Mouse (Mus musculus) left cerebral cortex, postnatal 36 days (tissue): Measurements from ENCODE around the gene Kiss1r. TPM values are rescaled to one million over a fixed set of nuclear protein-coding genes. Genes with fewer than 3 reads are reported as not detected.
A peak's percentile ranks its signal among the peaks of the same experiment; 100 is the strongest.

Source experiments
- DNase-seq, 2 experiments: peaks; one replicate each; pipeline ENCODE4 v3.0.0; 2021 to 2022; ENCODE audit warnings: low spot score in 2 of 2, mixed read lengths in 1 of 2
- intact Hi-C: fragments of 180-260 bp; cut with DNase I; formaldehyde crosslinking; loops from one replicate; pipeline ENCODE4 v1.15.1; 2025
- total RNA-seq, 2 experiments: library from RNA; stranded (reverse); gene quantifications; 2 replicates each; pipeline ENCODE4 v1.2.3; 2021

Kiss1r gene
- total RNA-seq, 2 experiments from 2014 or later: 6.7 to 8.2 TPM

DNA sequence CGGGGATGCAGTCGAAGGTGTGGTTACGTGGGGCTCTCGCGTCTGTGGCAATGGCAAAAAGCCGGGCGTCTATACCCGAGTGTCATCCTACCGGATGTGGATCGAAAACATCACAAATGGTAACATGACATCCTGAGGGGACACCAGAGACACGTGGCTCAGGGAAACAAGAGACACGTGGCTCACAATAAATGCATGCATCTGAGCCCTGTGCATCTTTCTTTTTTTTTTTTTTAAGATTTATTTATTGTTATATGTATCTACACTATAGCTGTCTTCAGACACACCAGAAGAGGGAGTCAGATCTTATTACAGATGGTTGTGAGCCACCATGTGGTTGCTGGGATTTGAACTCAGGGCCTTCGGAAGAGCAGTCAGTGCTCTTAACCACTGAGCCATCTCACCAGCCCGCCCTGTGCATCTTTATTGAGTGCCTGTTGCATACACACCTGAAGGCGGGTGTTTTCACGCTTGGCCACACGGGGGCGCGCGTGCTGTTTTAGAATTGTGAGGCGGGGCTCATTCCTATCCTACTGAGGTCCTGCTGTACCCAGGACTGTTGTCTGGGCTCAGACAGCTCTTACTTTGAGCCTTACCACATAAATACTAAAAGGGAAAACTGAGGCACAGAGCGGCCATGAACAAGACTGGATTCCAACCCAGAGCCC, 24.2 kb upstream of the Kiss1r start:
- DNase-seq: peak; percentile 64 to 73
- intact Hi-C loops: loop anchor here (2.0 kb wide), 1 partner anchor 32 kb away; no protein-coding TSS in a partner anchor

DNA sequence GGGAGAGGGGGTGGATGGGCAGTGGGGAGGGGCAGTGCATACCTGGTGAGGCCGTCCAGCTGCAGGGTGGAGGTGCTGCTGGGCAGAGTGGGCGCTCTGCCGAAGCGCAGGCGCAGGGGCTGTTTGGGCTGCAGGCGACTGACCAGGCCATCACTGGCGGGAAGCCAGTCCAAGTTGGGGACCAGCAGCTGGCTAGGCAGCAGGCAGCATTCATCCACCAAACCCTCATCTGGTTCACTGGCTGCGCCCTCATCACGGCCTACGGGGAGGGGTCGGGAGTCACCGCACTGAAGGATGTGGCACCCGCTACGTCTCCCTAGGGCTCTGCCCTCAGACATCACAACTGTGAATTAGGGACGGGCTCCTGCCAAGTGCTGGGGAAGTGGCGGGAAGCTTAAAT, 20.5 kb upstream of the Kiss1r start:
- intact Hi-C loops: no loop called here
- DNase-seq: no peak

DNA sequence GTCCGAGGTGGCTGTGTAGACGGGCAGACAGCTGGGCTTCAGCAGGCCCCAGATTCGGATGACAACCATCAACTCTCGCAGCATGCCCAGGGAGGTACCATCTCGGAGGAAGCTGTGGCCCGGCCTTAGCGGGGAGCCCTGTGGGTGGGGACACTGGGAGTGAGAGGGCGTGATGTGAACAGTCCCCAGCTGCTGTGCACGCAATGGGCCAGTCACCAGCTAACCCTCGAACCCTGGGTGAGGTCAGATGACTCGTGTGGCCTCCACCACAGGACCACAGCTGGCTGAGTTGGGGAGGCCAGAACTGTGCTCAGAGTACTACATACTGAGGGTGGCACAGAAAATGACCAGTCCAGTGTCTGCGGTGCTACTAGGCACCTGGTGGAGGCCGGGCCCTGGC, 20.0 kb upstream of the Kiss1r start:
- DNase-seq: no peak
- intact Hi-C loops: no loop called here

DNA sequence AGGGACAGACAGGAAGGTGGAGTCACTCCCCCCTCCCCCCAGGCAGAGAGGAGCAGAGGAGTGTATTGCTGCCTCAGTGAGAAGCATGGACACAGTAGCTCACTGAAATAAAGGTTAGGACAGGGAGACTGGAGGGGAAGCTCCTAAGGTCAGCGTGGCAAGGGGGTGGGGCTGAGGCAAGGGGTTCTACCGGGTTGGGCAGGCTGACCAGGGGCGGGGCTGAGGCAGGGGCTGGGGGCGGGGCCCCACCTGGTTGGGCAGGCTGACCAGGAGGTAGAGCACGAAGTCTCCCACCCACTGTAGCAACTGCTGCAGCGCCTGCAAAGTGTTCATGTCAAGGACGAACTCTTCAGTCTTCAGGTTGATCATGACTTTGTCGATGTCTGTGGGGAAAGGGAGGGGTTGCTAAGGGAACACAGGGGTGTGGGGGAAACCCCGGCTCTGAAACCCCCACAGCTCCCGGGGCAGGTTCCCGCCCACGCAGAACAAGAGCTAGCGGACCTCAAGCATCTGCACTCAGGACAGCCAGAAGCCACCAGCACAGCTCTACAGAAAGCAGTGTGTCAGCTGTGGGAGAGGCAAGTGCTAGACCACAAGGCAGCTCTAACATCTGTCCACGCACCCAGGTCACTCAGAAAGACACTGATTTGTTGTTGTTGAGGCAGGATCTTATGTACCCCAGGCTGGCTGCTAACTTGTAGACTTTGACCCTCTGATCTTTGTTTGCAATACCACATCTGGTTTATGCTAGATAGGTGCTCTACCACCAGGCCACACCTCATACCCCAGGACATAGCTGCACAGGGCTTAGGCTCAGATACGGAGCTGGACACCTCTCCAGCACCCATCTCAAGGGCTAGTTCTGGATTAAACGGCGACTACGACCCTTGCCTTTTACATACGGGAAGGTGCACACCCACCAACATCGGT, 19.2 kb upstream of the Kiss1r start:
- intact Hi-C loops: no loop called here
- no peak for DNase-seq

DNA sequence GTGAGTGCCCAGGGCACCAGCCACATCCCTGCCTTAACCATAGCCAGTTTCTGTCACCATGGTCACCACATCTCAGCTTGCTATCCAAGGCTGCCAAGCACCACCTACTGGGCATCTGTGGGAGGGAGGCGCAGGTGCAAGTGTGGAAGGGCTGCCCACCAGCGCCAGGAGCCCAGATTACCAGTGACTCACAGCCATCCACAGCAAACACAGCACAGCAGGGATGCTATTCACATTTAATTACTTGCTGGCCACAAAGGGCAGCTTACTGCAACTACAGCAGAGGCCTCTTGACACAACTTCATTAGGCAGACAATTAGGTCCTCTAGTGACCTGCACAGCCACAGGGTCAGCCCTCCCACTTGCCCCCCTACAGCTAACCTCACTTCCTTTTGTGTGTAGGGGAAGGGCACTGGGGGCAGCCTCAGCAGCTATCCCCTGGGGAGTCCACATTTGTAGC, 15.8 kb upstream of the Kiss1r start:
- peak; percentile 83 to 86 for DNase-seq
- intact Hi-C loops: no loop called here

DNA sequence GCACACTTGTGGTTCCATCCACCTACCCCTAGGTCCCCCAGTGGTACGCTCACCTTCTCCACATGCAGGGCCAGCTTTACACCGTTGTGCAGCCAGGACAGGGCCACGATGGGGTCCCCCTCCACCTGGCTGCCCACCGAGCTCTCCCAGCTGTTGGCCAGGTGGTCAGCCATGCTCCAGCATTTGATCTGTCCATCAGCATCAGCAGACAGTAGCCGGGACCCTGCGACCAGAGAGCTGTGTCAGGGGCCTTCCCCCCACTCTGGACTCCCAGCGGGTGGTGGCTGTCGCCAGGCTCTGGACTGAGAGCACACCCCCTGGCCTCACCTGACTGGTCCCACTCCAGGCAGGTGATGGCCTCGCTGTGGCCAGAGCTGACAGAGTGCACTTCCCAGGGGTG, 10.1 kb upstream of the Kiss1r start:
- intact Hi-C loops: no loop called here
- DNase-seq: no peak

DNA sequence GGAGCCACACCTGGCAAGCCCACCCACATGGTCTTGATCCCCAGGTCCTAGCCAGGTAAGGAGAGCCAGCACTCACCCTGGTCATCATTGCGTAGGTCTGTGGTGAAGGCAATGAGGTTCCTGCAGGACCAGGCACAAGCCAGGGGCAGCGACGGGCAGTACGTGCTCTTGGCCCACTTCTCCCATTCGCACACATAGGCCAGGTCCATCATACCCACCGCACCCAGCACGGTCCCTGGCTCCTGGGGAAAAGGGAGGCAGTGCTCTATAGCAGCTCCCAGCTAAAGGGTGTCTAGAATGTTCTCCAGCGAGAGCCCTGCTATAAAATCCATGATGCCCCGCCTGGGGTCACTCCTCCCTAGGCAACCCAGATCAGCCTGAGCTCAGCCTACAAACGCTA, 9.4 kb upstream of the Kiss1r start:
- DNase-seq: no peak
- intact Hi-C loops: no loop called here

DNA sequence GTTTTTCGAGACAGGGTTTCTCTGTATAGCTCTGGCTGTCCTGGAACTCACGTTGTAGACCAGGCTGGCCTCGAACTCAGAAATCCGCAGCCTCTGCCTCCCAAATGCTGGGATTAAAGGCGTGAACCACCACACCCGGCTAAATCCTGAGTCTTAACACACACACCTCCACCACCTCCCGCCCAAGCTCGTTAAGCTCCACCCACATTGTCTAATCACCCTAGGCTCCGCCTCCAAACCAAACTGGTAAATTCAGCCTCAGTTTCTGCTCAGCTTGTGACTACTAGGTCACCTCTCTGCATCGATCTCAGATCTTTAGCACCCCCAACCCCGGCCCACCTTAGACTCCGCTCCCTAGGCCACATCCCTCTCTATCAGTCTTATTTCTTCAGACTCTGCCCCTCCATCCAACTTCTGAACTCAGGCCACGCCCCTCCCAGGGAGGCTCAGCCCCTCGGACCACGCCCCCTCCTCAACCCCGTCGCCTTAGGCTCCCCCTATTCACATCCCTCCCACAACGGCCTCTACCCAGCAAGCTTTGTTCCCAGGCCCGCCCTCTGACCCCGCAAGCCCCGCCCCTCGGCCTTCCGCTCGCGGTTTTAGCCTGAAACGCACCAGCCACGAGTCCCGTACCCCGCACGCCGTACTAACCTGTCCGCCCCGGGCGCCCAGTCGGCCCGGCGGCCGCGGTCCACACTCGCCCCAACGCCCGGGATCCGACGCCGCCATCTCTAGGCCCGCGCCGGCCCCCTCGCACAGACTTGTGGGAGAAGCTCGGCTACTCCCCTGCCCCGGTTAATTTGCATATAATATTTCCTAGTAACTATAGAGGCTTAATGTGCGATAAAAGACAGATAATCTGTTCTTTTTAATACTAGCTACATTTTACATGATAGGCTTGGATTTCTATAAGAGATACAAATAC, 8.3 kb upstream of the Kiss1r start, which contains the start of gene Med16:
TSS of gene Med16 (minus strand) at position 757 of the 925 bp plus-strand sequence.
- intact Hi-C loops: no loop called here
- DNase-seq: peak; percentile 96

DNA sequence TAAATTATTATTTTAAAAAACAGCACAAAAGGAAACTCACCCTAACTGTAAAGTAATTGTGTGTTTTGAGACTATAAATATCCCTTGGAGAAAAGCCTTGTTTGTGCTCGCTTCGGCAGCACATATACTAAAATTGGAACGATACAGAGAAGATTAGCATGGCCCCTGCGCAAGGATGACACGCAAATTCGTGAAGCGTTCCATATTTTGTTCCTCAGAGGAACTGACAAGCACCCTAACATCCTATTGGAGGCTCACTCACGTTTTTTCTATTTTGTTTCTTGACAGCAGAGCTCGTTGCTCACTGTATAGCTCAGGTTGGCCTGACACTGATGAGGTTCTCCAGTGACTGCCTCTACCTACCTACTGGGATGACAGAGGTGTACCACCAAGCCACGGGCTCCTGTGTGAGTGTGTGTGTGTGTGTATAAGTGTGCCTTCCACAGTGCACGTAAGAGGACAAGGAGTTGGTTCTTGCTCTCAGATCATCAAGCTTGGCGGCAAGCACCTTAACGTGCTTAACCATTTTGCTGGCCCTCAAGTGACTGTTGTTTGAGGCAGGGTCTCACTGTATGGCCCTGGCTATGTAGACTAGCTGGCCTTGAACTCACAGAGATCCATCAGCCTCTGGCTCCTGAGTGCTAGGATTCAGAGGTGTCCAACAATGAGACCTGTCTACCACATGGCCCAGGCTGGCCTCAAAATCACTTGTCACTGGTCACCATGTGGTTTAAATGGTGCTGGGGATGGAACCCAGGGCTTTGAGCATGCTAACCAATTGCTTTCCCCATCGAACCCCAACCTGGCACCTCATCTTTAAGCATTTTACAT, 7.5 kb upstream of the Kiss1r start:
- intact Hi-C loops: no loop called here
- DNase-seq: peak; percentile 47 to 62

DNA sequence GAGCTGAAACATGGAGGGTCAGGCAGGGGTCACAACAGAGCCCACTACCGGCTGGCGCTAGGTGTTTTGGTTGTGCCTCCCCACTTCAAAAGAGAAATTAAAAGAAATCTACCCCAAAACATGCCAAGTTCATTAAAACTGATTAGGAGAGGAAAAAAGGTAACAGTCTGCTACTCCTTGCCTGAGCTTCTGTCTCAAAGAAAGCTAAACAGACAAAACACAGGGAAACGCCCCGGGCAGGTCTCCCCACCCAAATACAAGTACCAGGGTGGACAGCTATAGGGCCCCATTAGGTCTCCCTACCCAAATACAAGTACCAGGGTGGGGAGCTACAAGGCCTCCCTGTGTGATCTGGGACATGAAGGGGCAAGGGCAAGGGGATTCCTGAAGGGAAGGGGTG, 6.2 kb upstream of the Kiss1r start, which contains the start of gene Gm26602:
TSS of gene Gm26602 (plus strand) at position 301 of the 400 bp plus-strand sequence.
- no peak for DNase-seq
- intact Hi-C loops: no loop called here

DNA sequence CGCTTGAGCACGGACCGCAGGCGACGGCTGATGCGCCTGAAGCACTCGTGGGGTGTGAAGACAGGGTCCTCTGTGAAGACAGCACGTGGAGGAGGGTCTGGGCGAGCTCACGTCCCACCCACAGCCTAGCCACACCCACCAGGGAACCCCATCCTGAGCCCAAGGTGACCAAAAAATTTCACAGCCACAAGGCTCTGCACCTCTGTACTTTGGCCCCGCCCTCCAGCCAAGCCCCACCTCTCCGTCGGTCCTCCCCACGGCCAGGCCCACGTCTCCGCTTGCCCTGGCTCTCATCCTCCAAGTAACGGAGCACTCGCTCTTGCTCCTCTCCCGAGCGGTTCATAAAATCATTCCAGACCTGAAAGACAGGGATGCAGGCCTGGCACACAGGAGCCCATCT, 4.4 kb upstream of the Kiss1r start:
- intact Hi-C loops: no loop called here
- DNase-seq: no peak

DNA sequence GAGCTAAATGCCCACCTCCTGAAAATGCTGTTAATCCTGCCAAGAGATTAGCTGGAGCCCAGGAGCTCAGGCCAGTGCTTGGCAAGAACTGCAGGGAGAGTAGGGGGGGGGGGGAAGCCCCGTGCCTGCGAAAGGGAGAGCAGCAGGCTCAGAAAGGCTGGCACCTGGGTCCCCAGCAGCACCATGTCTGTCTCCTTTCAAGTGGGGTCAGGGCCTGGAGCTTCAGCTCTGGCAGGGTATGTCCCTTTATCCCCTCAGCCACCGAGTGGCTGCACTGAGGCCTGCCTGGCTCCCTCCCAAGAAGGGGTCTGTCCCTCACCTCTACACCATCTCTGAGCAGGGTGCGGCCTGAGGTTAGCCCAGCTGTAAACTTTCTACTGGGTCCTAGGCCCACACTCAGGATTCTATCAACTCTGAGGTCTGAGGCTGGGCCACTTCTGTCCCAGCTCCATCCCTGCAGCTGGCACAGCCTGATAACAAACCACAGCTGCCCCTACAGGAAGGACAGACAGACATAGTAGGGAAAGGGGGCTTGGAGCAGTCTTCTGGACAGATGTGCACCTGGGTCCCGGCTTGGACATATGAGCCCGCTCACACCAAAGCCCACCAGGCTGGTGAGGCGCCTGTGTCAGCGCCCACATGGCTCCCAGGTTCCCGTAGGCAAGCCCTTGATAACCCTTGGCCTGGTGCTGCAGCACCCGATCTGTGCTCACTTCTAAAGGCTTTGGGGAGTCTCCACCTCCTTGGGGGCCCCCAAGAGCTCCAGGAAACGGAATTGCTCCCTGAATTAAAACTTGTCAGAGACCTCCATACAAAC, 2.4 kb upstream of the Kiss1r start:
- no peak for DNase-seq
- intact Hi-C loops: no loop called here

DNA sequence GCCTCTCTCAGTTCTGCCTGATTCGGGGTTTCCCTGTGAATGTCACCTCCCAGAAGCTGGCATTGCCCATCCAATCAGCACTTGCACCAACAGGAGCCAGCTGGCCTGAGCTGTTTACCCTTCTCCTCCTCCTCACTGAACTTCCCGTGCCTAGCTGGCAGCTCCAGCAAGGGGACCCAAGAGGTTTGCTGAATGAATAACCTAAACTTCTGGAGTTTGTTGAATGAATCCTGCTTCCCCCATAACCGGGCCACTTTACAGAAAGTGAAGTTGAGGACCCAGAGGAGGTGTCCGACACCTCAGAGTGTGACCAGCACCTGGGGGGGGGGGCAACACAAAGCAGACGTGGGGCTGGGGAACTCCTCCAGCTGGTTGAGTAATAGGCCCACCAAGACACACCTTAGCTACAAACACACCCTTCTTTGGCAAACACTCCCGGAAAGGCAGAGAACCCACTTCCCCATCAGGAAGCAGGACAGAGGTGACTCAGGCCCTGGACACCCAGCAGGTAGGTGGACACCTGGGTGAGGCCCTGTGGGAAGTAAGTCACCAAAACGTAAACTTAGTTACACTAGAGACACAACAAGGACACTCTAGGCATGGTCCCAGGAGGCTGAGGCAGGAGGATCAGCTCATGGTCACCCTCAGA, 1.7 kb upstream of the Kiss1r start:
- intact Hi-C loops: no loop called here
- DNase-seq: no peak

DNA sequence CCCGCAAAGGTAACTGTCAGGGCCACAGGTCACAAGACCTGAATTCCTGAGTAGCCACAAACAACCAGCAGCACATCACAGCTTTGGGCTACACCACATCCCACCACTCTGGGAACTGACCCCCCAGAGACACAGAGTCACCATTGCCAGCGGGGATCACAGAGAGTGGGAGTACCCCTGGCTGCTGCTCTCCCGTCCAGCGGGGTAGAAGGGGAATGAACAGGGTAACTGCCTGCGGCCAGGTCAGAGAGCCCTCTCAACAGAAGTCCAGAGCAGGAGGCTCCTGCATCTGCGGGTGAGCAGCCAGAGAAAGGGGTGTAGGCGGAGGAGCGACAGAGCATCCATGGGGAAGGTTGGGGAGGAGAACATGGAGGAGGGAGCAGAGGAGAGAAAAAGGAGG, 690 bp upstream of the Kiss1r start:
- DNase-seq: peak in 1 of 2 experiments; percentile 49
- intact Hi-C loops: no loop called here

DNA sequence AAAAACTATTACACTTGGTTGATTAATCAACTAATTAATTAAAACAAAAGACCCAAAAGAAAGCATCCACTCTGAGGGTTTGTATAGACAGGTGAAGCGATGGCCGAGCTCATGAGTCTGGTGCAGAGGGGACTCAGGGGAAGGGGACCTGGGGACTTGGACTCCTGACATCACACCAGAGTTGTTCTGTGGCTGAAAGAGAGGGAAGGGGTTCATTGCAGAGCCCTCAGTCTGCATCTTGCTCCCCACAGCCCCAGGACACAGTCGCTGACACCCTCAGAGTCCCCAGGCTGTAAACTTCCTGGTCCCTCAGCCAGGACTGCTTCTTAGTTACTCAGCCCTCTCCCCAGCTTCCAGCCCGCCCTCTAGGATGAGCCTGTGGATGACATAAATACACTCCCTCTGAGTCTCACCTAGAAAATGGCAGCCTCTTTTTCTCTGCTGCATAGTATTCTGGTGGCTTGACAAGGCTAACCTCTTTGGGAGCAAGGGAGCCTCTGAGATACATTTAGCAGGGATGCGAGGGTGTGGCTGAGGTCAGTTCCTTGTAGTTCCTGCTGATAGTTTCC, 845 bp downstream of the Kiss1r start:
- intact Hi-C loops: no loop called here
- DNase-seq: no peak

DNA sequence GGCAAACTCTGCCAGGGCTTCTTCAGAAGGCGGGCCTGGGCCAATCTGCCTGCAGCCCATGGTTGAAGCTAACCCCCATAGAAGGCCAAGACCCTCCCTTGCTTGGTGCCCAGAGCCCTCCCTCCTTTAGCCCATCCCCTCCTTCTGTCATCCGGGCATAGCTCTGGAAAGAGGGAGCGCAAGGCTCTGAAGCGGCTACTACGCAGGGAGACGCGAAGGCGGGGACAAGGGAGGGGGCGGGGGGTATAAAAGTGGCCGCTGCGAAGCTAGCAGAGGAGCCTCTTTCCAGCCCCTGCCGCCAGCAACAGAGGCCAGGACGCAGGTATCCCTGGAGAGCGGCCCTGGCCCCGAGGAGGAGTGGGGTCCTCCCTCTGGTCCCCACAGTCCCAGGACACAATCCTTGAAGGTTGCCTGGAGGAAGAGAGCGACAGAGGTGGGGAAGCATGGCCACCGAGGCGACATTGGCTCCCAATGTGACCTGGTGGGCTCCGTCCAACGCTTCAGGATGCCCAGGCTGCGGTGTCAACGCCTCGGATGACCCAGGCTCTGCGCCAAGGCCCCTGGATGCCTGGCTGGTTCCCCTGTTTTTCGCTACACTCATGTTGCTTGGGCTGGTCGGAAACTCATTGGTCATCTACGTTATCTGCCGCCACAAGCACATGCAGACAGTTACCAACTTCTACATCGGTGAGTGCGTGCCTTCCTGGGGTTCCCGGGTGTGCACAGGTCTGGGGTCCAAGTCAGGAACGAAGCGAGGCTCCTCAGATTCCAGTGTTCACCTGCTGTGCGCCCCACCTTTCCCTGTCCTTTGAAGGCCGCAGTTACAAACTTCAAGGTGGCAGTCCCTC, 1.7 kb downstream of the Kiss1r start:
- intact Hi-C loops: no loop called here
- DNase-seq: no peak
